Mouse (Mus musculus) heart, adult 2 months (tissue): ENCODE results near the gene Tfe3. TPM values are rescaled to one million over a fixed set of nuclear protein-coding genes. Genes with fewer than 3 reads are reported as not detected.

ENCODE experiments used
- DNase-seq, 2 experiments: peaks; one replicate each; pipeline ENCODE4 v3.0.0; 2021
- H3K27ac ChIP-seq: fragments of 200-600 bp; 2 replicates; pipeline ENCODE4 v1.8.1; 2022
- H3K27me3 ChIP-seq: fragments of 200-500 bp; 2 replicates; pipeline ENCODE4 v1.6.1; 2012; ENCODE audit warnings: mild to moderate bottlenecking, low read length, inconsistent platforms, mixed read lengths; ENCODE audit not compliant: control insufficient read depth, insufficient read depth
- H3K36me3 ChIP-seq: fragments of 200-500 bp; 2 replicates; pipeline ENCODE4 v1.6.1; 2012; ENCODE audit warnings: low read length, inconsistent platforms; ENCODE audit not compliant: control insufficient read depth, insufficient read depth
- H3K4me1 ChIP-seq: fragments of 200-500 bp; 2 replicates; pipeline ENCODE4 v1.6.1; 2011; ENCODE audit warnings: low read length; ENCODE audit not compliant: control insufficient read depth, insufficient read depth
- H3K4me3 ChIP-seq: fragments of 200-600 bp; 2 replicates; pipeline ENCODE4 v1.8.1; 2022
- H3K79me2 ChIP-seq: fragments of 200-500 bp; replicated peaks from 2 replicates; pipeline ENCODE4 v1.6.1; 2012; ENCODE audit warnings: mild to moderate bottlenecking, inconsistent platforms, low read length, moderate library complexity, mixed read lengths; ENCODE audit not compliant: control insufficient read depth, insufficient read depth
- H3K9ac ChIP-seq: fragments of 200-500 bp; 2 replicates; pipeline ENCODE4 v1.6.1; 2012; ENCODE audit warnings: low read depth, mild to moderate bottlenecking, control low read depth, inconsistent platforms, low read length, mixed read lengths
- CTCF ChIP-seq: fragments of 200-600 bp; IDR thresholded peaks from 2 replicates; pipeline ENCODE4 v1.8.1; 2022; ENCODE audit warnings: antibody characterized with exemption, mild to moderate bottlenecking, moderate library complexity
- EP300 ChIP-seq: fragments of 200-500 bp; IDR thresholded peaks from 2 replicates; pipeline ENCODE4 v1.6.1; 2011; ENCODE audit warnings: low read depth, low read length, control low read depth; ENCODE audit not compliant: insufficient read depth
- POLR2A ChIP-seq: fragments of 200-500 bp; IDR thresholded peaks from 2 replicates; pipeline ENCODE4 v1.6.1; 2011; ENCODE audit warnings: mild to moderate bottlenecking, low read depth, low read length, control low read depth; ENCODE audit not compliant: insufficient read depth
- WGBS: fragments of 180-500 bp; shearing (Covaris S2); methylation state at CpG from one replicate; pipeline ENCODE4 v1.1.7; 2018; 5-methylcytosine and 5-hydroxymethylcytosine counted together
- intact Hi-C: fragments of 180-260 bp; cut with DNase I; formaldehyde crosslinking; loops from one replicate; pipeline ENCODE4 v1.15.1; 2025
- polyA plus RNA-seq: library from polyadenylated mRNA; depleted of rRNA; stranded (reverse); fragments of >200 nt; gene quantifications from 2 replicates; pipeline ENCODE4 v1.2.3, GENCODE M21; 2012
- total RNA-seq, 2 experiments: library from RNA; stranded (reverse); gene quantifications; 2 replicates each; pipeline ENCODE4 v1.2.3; 2021

Tfe3 gene
- total and polyA plus RNA-seq, 3 experiments: 13.0 to 15.4 (median 13.5) TPM

GRCm38 (mm10) chrX:7764657-7765280, 2.4 kb downstream of the Tfe3 start:
- H3K4me3 ChIP-seq: no peak overlapping the region; the same call in 1 of the 2 replicates
- H3K4me1 ChIP-seq: peaks cover 1% of the 10 kb centered on the region
- peak overlapping the region; percentile 25 for H3K9ac ChIP-seq
- intact Hi-C loops: no loop called here
- H3K27me3 ChIP-seq: no peaks in the 10 kb centered on the region
- peak overlapping the region; percentile 53; the same call in 1 of the 2 replicates for H3K27ac ChIP-seq
- WGBS: 18% methylated on average over 9 of the region's 9 CpGs
- no peak for TF ChIP-seq EP300
- no peak for TF ChIP-seq POLR2A
- no peak for TF ChIP-seq CTCF
- no peaks in the 10 kb centered on the region for H3K79me2 ChIP-seq
- DNase-seq: no peak
- H3K36me3 ChIP-seq: peaks cover 5% of the 10 kb centered on the region

DNA sequence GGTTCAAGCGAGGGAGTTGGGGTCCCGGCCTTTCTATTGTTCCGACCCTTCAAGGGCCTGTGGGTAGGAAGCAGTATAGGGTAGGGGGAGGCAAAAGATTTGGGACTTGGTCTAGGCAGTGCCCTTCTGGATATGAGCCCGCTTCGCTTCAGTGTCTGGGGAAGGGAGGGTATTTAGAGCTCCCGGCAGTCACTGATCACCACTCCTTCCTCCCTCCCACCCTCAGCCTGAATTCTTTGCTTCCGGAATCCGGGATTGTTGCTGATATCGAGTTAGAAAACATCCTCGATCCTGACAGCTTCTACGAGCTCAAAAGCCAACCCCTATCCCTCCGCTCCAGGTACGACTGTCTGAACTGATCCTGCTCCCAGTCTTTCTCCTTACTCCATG, 2.9 kb downstream of the Tfe3 start:
- Histone ChIP-seq H3K4me3 (peak overlapping the region; percentile 19; the same call in 1 of the 2 replicates), H3K36me3 (peaks cover 5% of the 10 kb centered on the region), H3K4me1 (peaks cover 1% of the 10 kb centered on the region), H3K79me2 (no peaks in the 10 kb centered on the region), H3K27ac (peak overlapping the region; percentile 53), H3K9ac (peak overlapping the region; percentile 7), H3K27me3 (no peaks in the 10 kb centered on the region)
- 21% methylated on average over 13 of the region's 13 CpGs for WGBS
- DNase-seq: peak; percentile 7 to 27
- TF ChIP-seq POLR2A: no peak
- TF ChIP-seq EP300: no peak
- intact Hi-C loops: no loop called here

- Histone ChIP-seq H3K79me2 (no peaks in the 10 kb centered on the region), H3K27me3 (no peaks in the 10 kb centered on the region), H3K27ac (peak overlapping the region; percentile 53), H3K4me1 (peaks cover 1% of the 10 kb centered on the region), H3K4me3 (peak overlapping the region; percentile 19; the same call in 1 of the 2 replicates), H3K9ac (peak overlapping the region; percentile 7), H3K36me3 (peaks cover 5% of the 10 kb centered on the region)
- intact Hi-C loops: no loop called here
- TF ChIP-seq POLR2A (no peak), EP300 (no peak), CTCF (no peak)
- 29% methylated on average over 11 of the region's 11 CpGs for WGBS
- peak; percentile 63 to 72 for DNase-seq
These were observed 3.4 kb downstream of the Tfe3 start for GRCm38 (mm10) chrX:7765764-7766163.

GRCm38 (mm10) chrX:7769302-7770017, 7.1 kb downstream of the Tfe3 start:
- Histone ChIP-seq H3K4me1 (peaks cover 1% of the 10 kb centered on the region), H3K79me2 (no peaks in the 10 kb centered on the region), H3K4me3 (no peak overlapping the region), H3K27ac (no peak overlapping the region), H3K27me3 (no peaks in the 10 kb centered on the region), H3K36me3 (peaks cover 5% of the 10 kb centered on the region), H3K9ac (no peak overlapping the region)
- no peak for DNase-seq
- WGBS: 70% methylated on average over 7 of the region's 7 CpGs
- no peak for TF ChIP-seq POLR2A
- TF ChIP-seq CTCF: no peak
- no peak for TF ChIP-seq EP300
- intact Hi-C loops: loop anchor here (10.0 kb wide), 1 partner anchor 345 kb away; no protein-coding TSS in a partner anchor

GRCm38 (mm10) chrX:7772766-7773165, 10.4 kb downstream of the Tfe3 start:
- no peak for DNase-seq
- no peak overlapping the region for H3K27ac ChIP-seq
- intact Hi-C loops: loop anchor here (10.0 kb wide), 1 partner anchor 348 kb away; no protein-coding TSS in a partner anchor
- TF ChIP-seq CTCF (peak; percentile 62), EP300 (no peak)
- H3K79me2 ChIP-seq: no peaks in the 10 kb centered on the region
- H3K27me3 ChIP-seq: no peaks in the 10 kb centered on the region
- no peaks in the 10 kb centered on the region; the same call in 1 of the 2 replicates for H3K4me1 ChIP-seq
- no peaks in the 10 kb centered on the region for H3K36me3 ChIP-seq
- H3K9ac ChIP-seq: no peak overlapping the region
- no peak overlapping the region for H3K4me3 ChIP-seq
- WGBS: 54% methylated on average over 2 of the region's 2 CpGs
